Mouse (Mus musculus): ENCODE measurements around the gene Msln. TPM values are rescaled to one million over a fixed set of nuclear protein-coding genes. Genes with fewer than 3 reads are reported as not detected.

Gene Msln
- total RNA-seq (2021), result under 1 TPM in 1 of 2 experiments, not detected in 1; 0.33 TPM
- long read RNA-seq, experiment 1, result 0 reads
- long read RNA-seq, experiment 2, result 0 reads

DNA sequence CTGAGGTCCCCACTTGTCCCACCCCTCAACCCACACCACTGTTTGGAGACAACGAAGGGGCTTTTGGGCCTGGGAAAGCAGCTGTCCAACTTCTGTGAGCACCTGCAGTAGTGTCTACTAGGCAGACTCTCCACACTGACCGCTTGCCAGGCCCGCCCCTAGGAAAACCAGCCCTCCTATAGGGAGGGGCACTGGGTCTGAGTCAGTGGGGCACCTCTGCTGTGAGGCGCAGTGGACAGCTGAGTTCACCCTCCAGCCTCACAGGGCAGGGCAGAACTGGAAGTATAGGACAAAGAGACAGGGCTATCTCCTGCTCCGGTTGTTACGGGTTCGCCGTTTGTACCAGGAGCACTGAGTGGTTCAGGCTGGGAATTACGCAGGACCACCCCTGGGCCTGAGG lies at the start of gene Msln:
Msln (minus strand) TSS at position 138 of the 400 bp plus-strand sequence.
- intact Hi-C loops (cut with DNase I), result no loop called here
- no peak for TF ChIP-seq CTCF (IDR thresholded peaks at IDR 0.05)
- Histone ChIP-seq H3K4me3 (no peak within 1 kb of the TSS), H3K27ac (no peak within 1 kb of the TSS)
- DNase-seq, result no peak

DNA sequence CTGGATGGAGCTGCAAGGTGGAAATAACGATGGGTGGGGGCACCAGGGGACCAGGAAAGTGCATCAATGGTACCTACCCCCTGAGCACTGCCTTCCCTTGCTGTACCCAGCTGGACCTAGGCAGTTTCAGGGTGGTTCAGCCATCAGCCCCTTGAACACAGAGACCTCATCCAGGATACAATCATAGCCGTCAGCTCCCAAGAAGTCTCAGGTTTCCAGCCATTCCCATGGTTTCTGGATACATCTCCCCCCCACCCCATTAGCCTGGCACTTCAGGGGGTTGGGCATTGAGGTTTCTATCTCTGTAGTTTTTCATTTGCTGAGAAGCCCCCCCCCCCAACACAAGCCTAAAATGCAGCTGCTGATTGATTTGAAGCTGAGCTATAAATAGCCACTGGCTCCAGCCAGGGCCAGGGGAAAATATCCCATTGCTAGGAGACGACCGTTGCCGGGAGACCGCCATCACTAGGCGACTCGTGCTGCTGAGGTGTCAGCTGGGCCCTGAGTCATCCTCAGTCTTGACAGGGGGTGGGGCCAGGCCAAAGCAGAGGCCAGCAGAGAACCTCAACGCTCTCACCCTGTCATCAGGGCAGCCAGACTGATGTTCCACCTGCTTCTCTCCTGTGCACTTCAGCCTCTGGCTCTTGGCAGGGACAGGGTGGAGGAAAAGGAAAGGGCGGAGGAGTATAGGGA lies 48.8 kb upstream of the Msln start:
- intact Hi-C loops (cut with DNase I), result no loop called here
- DNase-seq, result peak; percentile 65
- TF ChIP-seq CTCF (IDR thresholded peaks at IDR 0.05), result no peak
- H3K27ac ChIP-seq, result no peak overlapping the region
- H3K4me3 ChIP-seq, result no peak overlapping the region

GRCm38 (mm10) chr17:25801029-25801428 lies 46.9 kb upstream of the Msln start:
- intact Hi-C loops (cut with DNase I), result loop anchor here (1.0 to 2.0 kb wide), 2 partner anchors 28 to 68 kb away; partner anchors contain the start of gene Narfl
- no peak overlapping the region for H3K27ac ChIP-seq
- DNase-seq, result peak; percentile 68
- TF ChIP-seq CTCF (IDR thresholded peaks at IDR 0.05), result peak; percentile 97
- H3K4me3 ChIP-seq, result no peak overlapping the region

DNA sequence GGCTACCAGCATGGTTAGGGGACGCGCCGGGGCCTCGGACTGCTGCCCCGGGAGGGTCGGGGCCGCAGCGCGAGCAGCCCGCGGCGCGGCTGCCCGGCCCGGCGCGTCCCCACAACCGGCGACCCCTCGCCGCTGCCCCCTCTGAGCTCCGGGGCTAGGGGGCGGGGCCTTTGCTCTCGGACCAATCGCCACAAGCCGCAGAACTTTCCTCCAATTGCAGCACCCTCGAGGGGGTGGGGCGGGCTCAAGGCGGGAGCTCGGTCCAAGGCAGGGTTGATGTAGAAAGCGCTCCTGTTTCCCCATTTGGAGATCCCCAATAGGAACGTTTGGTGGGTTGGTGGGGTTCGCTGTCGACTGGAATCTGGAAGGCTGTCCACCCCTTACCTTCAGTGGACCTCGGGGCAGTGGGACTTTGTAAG lies 42.8 kb upstream of the Msln start, which contains the start of gene Metrn:
Metrn (minus strand) TSS at position 186 of the 419 bp plus-strand sequence.
- TF ChIP-seq CTCF (IDR thresholded peaks at IDR 0.05), result no peak
- H3K4me3 ChIP-seq, result peak within 1 kb of the TSS; percentile 83
- intact Hi-C loops (cut with DNase I), result loop anchor here (10.0 kb wide), 1 partner anchor 222 kb away; the partner anchor contains the start of genes Lmf1 and Sox8
- peak; percentile 93 for DNase-seq
- peak within 1 kb of the TSS; percentile 87 for H3K27ac ChIP-seq

GRCm38 (mm10) chr17:25796211-25796771 lies 42.1 kb upstream of the Msln start:
- peak overlapping the region; percentile 87 for H3K27ac ChIP-seq
- intact Hi-C loops (cut with DNase I), result loop anchor here (10.0 kb wide), 1 partner anchor 221 kb away; the partner anchor contains the start of genes Lmf1 and Sox8
- TF ChIP-seq CTCF (IDR thresholded peaks at IDR 0.05), result peak; percentile 3; the same call in 1 of the 2 replicates
- peak; percentile 85 for DNase-seq
- H3K4me3 ChIP-seq, result peak overlapping the region; percentile 83

- intact Hi-C loops (cut with DNase I), result loop anchor here (10.0 kb wide), 1 partner anchor 221 kb away; the partner anchor contains the start of genes Lmf1 and Sox8
- H3K4me3 ChIP-seq, result peak within 1 kb of the TSS; percentile 83
- TF ChIP-seq CTCF (IDR thresholded peaks at IDR 0.05), result no peak
- DNase-seq, result no peak
- peak within 1 kb of the TSS; percentile 87 for H3K27ac ChIP-seq
These were observed 41.5 kb upstream of the Msln start, which contains the start of gene AC134908.4 for GRCm38 (mm10) chr17:25795609-25796092. Gene AC134908.4 (minus strand): TSS chr17:25795659.

- Histone ChIP-seq H3K4me3 (0 out of 2 replicates have a peak overlapping the region, but pooled peaks have one; percentile 12), H3K27ac (no peak overlapping the region)
- intact Hi-C loops (cut with DNase I), result loop anchor here (10.0 kb wide), 1 partner anchor 220 kb away; the partner anchor contains the start of genes Lmf1 and Sox8
- no peak for TF ChIP-seq CTCF (IDR thresholded peaks at IDR 0.05)
- no peak for DNase-seq
These were observed 40.8 kb upstream of the Msln start for GRCm38 (mm10) chr17:25794998-25795397.

DNA sequence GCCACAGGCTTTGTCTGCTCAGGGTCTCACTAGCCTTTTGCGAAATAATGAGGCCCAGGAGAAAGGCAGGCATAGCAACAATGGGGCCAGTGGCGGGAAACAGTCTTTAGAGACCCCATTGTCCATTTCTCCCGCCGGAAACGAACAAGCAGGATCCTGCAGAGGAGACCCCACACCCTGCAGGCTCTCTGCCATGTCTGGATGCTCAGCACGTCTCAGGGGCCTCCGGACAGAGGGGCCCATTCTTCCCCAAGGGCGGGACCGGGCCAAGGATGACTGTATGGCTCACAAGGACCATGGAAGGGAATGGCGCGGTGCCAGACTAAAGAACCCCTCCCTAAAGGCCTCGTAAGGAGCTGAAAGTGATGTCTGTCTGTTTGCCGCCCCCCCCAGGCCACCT lies 40.0 kb upstream of the Msln start:
- H3K4me3 ChIP-seq, result no peak overlapping the region
- intact Hi-C loops (cut with DNase I), result loop anchor here (10.0 kb wide), 1 partner anchor 219 kb away; the partner anchor contains the start of genes Lmf1 and Sox8
- no peak for TF ChIP-seq CTCF (IDR thresholded peaks at IDR 0.05)
- no peak for DNase-seq
- peak overlapping the region; percentile 91; the same call in 1 of the 2 replicates for H3K27ac ChIP-seq

DNA sequence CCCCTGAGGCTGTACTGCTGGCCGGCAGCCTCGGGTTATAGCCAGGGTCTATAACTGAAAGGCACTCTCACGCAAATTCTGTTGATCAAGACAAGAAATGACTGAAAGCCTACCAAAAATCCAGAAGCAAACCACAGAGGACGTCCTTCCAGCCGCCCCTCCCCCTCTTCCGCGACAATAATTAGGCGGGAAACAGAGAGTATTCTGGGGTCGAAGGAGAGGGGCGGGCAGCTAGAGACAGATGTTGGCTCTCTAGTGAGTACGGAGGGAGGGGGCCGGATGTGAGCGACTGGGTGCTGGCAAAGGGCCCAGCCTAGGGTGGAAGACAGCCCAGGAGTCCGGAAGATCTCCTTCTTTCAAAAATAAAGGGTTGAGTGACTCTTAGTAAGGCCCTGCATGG lies 38.4 kb upstream of the Msln start, which contains the start of gene Fam173a:
Fam173a (minus strand) TSS at position 287 of the 400 bp plus-strand sequence.
- TF ChIP-seq CTCF (IDR thresholded peaks at IDR 0.05), result no peak
- peak within 1 kb of the TSS; percentile 89 for H3K4me3 ChIP-seq
- DNase-seq, result peak; percentile 80
- peak within 1 kb of the TSS; percentile 91 for H3K27ac ChIP-seq
- intact Hi-C loops (cut with DNase I), result loop anchor here (10.0 kb wide), 1 partner anchor 218 kb away; the partner anchor contains the start of genes Lmf1 and Sox8

DNA sequence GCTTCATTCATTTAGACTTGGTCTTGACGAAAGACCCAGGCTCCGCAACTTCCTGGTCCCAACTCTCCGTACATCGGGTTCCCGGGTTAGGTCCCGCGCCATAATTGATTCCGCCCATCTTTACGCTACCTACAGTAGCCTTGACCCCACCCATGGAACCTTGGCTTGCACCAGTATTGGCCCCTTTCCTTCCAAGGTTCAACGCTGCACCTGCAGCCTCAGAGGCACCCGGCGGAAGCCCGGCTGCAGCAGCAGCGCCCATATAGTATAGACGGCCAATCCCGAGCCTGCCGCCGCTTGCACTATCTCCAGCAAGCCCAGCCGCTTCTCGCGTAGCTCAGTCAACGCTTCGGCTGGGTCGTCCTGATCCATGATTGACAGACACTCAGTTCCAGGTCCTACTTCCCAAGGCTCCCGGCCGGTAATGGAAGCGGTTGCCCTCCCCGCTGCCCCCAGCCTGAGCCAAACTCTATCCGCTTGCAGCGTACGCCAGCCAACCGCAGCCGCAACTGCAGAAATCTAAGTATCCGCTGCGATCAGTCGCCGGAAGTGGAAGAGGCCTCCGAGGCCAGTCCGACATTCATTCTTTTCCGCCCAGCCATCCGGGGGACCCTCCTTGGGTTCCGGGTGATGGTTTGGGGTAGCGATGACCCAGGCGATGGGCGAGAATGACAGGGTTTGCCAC lies 37.8 kb upstream of the Msln start:
- peak overlapping the region; percentile 89 for H3K4me3 ChIP-seq
- intact Hi-C loops (cut with DNase I), result loop anchor here (10.0 kb wide), 1 partner anchor 217 kb away; the partner anchor contains the start of genes Lmf1 and Sox8
- peak; percentile 89 for DNase-seq
- TF ChIP-seq CTCF (IDR thresholded peaks at IDR 0.05), result no peak
- peak overlapping the region; percentile 91 for H3K27ac ChIP-seq

GRCm38 (mm10) chr17:25791320-25791842 lies 37.2 kb upstream of the Msln start:
- DNase-seq, result no peak
- Histone ChIP-seq H3K4me3 (peak overlapping the region; percentile 89), H3K27ac (peak overlapping the region; percentile 91)
- intact Hi-C loops (cut with DNase I), result loop anchor here (10.0 kb wide), 1 partner anchor 217 kb away; the partner anchor contains the start of genes Lmf1 and Sox8
- no peak for TF ChIP-seq CTCF (IDR thresholded peaks at IDR 0.05)

All from gastrocnemius, adult 2 months (tissue).